Mouse (Mus musculus) ES-E14 (cell line): ENCODE results near the gene Prex1.

Experiments used
- HCFC1 ChIP-seq: IDR thresholded peaks from 2 replicates; pipeline ENCODE4 v1.6.1; 2012; ENCODE audit warnings: low read length, inconsistent platforms, borderline replicate concordance; ENCODE audit not compliant: insufficient read depth
- MAFK ChIP-seq: IDR thresholded peaks from 2 replicates; pipeline ENCODE4 v1.6.1; 2014; ENCODE audit warnings: mild to moderate bottlenecking, low read depth, low read length, inconsistent platforms; ENCODE audit not compliant: insufficient read depth
- ZC3H11A ChIP-seq: IDR thresholded peaks from 2 replicates; pipeline ENCODE4 v1.6.1; 2012; ENCODE audit warnings: low read depth, mild to moderate bottlenecking, inconsistent platforms, low read length, borderline replicate concordance

DNA sequence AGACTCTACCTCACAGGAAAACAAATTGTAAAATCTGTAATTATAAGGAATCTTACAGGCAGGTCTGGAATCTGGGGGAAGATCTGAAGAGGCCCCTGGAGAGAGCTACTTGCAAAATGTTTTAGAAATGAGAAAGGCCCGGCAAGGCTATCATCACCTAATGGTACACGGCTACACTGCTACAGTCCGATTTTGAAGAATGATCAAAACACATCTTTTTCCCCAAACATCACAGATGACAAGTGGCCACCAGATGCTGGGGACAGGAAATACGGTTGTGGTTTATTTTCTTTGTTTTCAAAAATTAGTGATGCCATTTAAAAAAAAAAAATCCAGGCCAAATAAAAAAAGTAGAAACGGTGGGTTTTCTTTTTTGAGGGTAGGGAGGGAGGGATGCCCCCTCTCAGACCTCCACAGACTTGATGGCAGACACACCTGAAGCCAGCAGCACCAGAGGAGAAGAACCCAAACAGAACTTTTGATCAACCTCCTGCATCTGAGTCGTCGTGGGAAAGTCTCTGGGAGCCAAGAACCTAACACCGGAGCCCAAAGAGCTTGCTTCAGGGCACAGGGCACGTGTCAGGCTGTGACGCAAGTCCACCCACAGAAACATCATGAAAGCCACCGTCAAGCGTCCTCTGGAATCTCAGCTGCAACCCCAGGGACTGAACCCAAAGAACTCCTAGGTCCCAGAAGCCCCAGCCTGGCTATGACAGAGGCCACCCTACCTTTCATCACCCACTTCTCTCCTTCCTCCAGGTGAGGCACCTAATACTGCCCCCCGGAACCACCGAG, 41.3 kb downstream of the Prex1 start:
- TF ChIP-seq HCFC1 (no peak), ZC3H11A (no peak), MAFK (no peak)
